Mouse (Mus musculus) stomach, embryonic 16.5 days (tissue): ENCODE data around the gene Rdh16f1. TPM values are rescaled to one million over a fixed set of nuclear protein-coding genes. Genes with fewer than 3 reads are reported as not detected.

ENCODE experiments used
- ATAC-seq: fragments of 200-750 bp; cut with Nextera tagmentation; 2 replicates; pipeline ENCODE4 v1.8.0; 2017; ENCODE audit warnings: moderate number of reproducible peaks, moderate TSS enrichment; ENCODE audit not compliant: insufficient read depth, low FRiP score
- H3K27ac ChIP-seq: fragments of 300-500 bp; sonication (generic); 2 replicates; pipeline ENCODE4 v1.5.1; 2014; ENCODE audit warnings: low read length
- H3K27me3 ChIP-seq: fragments of 300-500 bp; sonication (generic); 2 replicates; pipeline ENCODE4 v1.6.1; 2014; ENCODE audit warnings: low read length, control low read depth, mixed read lengths; ENCODE audit not compliant: control insufficient read depth, insufficient read depth
- H3K36me3 ChIP-seq: fragments of 300-500 bp; sonication (generic); 2 replicates; pipeline ENCODE4 v1.6.1; 2014; ENCODE audit warnings: low read length; ENCODE audit not compliant: control insufficient read depth, insufficient read depth
- H3K4me1 ChIP-seq: fragments of 300-500 bp; sonication (generic); 2 replicates; pipeline ENCODE4 v1.6.1; 2014; ENCODE audit warnings: low read length, control low read depth, mixed read lengths; ENCODE audit not compliant: control insufficient read depth, insufficient read depth
- H3K4me2 ChIP-seq: fragments of 300-500 bp; sonication (generic); 2 replicates; pipeline ENCODE4 v1.6.1; 2014; ENCODE audit warnings: low read depth, low read length, mixed read lengths
- H3K4me3 ChIP-seq: fragments of 300-500 bp; sonication (generic); replicated peaks from 2 replicates; pipeline ENCODE4 v1.5.1; 2014; ENCODE audit warnings: mild to moderate bottlenecking, low read length
- H3K9ac ChIP-seq: fragments of 300-500 bp; sonication (generic); 2 replicates; pipeline ENCODE4 v1.6.1; 2014; ENCODE audit warnings: low read length
- H3K9me3 ChIP-seq: fragments of 300-500 bp; sonication (generic); replicated peaks from 2 replicates; pipeline ENCODE4 v1.6.1; 2016; ENCODE audit warnings: low read length, control low read depth; ENCODE audit not compliant: control insufficient read depth
- WGBS: fragments of 180-500 bp; shearing (Covaris S2); extraction: QIAGEN DNeasy Blood & Tissue Kit; methylation state at CpG from one replicate; pipeline ENCODE4 v1.1.7; 2014; 5-methylcytosine and 5-hydroxymethylcytosine counted together
- polyA plus RNA-seq: library from polyadenylated mRNA; unstranded; fragments of >200 nt; fragmentation: Nextera tagmentation; extraction: Ambion mirVana; gene quantifications from 2 replicates; pipeline ENCODE4 v1.2.1, GENCODE M21; 2015

Gene Rdh16f1
- polyA plus RNA-seq, 1 experiment from 2014 or later = 0.23 TPM

GRCm38 (mm10) chr10:127744661-127745060, 14.9 kb upstream of the Rdh16f1 start:
- no peak overlapping the region for H3K4me2 ChIP-seq
- no peak for ATAC-seq
- H3K36me3 ChIP-seq = peaks cover 30% of the 10 kb centered on the region
- H3K4me3 ChIP-seq = no peak overlapping the region
- no peaks in the 10 kb centered on the region for H3K9me3 ChIP-seq
- H3K4me1 ChIP-seq = peaks cover 15% of the 10 kb centered on the region
- 66% methylated on average over 5 of the region's 5 CpGs for WGBS
- no peaks in the 10 kb centered on the region for H3K27me3 ChIP-seq
- no peak overlapping the region for H3K27ac ChIP-seq
- H3K9ac ChIP-seq = no peak overlapping the region

DNA sequence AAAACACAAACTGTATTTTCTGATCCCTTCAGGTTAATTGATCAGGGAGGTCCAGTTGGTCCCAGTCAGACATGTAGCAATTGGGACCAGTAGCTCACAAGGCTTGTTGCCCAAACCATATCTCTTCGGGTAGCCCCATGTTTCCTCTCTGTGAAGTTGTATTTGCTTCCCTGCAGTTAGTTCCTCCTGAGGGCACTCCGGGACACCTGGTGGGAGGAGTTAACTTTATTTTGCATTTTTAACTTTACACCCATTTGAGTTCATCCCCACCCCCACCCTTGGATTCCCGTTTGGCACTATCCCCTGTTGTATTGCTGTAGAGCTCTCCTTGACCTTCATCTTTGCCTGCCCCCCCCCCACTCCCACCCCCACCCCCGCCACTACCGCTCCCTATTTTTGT, 13.7 kb upstream of the Rdh16f1 start:
- Histone ChIP-seq H3K27ac (no peak overlapping the region), H3K9ac (no peak overlapping the region), H3K27me3 (no peaks in the 10 kb centered on the region), H3K4me1 (peaks cover 10% of the 10 kb centered on the region), H3K36me3 (peaks cover 30% of the 10 kb centered on the region), H3K4me2 (no peak overlapping the region), H3K9me3 (no peaks in the 10 kb centered on the region), H3K4me3 (no peak overlapping the region)
- WGBS = 70% methylated on average over 5 of the region's 5 CpGs
- no peak for ATAC-seq

DNA sequence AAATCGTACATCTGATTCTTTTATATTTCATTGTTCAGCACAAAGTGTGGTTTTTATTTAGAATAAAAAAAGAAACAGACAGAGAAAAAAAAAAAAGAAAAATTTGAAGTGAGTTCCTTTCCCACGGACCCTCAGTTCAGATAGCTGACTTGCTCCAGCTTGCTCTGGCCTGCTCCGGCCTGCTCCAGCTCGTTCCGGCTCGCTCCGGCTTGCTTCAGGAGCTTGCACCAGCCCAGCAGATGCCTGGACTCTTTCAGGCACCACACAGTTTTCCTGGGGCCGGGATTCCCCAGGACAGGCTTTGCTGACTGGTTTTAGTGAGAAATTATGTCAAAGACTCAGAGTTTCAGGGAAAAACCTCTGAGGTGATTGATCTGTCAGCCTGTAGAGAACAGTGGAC, 12.3 kb upstream of the Rdh16f1 start:
- Histone ChIP-seq H3K4me1 (peaks cover 13% of the 10 kb centered on the region), H3K36me3 (peaks cover 23% of the 10 kb centered on the region), H3K27ac (no peak overlapping the region), H3K4me3 (no peak overlapping the region), H3K9ac (no peak overlapping the region), H3K4me2 (no peak overlapping the region), H3K27me3 (no peaks in the 10 kb centered on the region), H3K9me3 (no peaks in the 10 kb centered on the region)
- WGBS = 84% methylated on average over 8 of the region's 8 CpGs
- ATAC-seq = no peak

DNA sequence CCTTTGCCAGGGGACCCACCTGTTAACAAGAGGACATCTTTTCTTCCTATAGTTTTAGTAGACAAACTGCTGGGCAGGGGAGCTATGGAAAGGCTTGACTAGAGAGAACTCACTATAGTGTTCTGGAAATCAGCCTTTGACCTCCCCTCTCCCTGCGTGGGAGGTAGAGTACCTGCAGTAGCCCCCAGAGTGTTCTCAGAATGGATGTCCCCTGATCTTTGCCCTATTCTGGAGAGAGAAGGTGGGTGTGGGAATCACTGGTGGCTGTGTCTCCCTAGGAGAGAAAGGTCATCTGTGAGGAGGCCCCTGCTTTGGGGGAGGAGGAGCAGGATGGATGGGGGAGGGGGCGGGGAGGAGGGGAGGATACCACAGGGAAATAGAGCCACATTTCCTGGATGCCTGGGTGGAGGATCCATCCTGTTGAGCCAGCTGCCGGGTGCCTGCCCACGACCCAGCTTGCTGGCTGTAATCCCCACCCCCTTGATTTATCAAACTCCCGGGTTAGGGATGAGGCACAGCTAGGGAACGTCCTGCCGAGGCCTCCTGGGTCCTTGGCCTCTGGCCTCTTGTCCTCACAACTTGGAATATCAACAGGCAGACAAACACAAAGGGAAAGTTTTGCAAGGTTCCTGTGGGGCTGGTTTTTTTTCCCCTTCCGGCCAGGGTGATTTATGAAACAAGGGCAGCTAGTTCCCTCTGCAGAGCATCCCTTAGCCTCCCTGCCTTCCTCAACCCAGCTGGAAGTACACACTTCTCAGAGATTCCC, 10.6 kb upstream of the Rdh16f1 start:
- peak overlapping the region; percentile 36; the same call in 1 of the 2 replicates for H3K4me2 ChIP-seq
- H3K9me3 ChIP-seq = no peaks in the 10 kb centered on the region
- H3K4me1 ChIP-seq = peaks cover 13% of the 10 kb centered on the region
- peak overlapping the region; percentile 23; the same call in 1 of the 2 replicates for H3K27ac ChIP-seq
- 0 out of 2 replicates have a peak overlapping the region, but pooled peaks have one; percentile 26 for H3K9ac ChIP-seq
- no peaks in the 10 kb centered on the region for H3K27me3 ChIP-seq
- ATAC-seq = no peak
- 10% methylated on average over 8 of the region's 8 CpGs for WGBS
- peaks cover 5% of the 10 kb centered on the region; the same call in 1 of the 2 replicates for H3K36me3 ChIP-seq
- H3K4me3 ChIP-seq = no peak overlapping the region

GRCm38 (mm10) chr10:127750136-127750777, 9.3 kb upstream of the Rdh16f1 start:
- Histone ChIP-seq H3K27me3 (no peaks in the 10 kb centered on the region), H3K9ac (peak overlapping the region; percentile 49; the same call in 1 of the 2 replicates), H3K4me3 (peak overlapping the region; percentile 19), H3K9me3 (no peaks in the 10 kb centered on the region), H3K4me1 (peaks cover 13% of the 10 kb centered on the region), H3K36me3 (no peaks in the 10 kb centered on the region), H3K27ac (no peak overlapping the region), H3K4me2 (peak overlapping the region; percentile 36)
- 54% methylated on average over 24 of the region's 24 CpGs for WGBS
- no peak for ATAC-seq

- no peak for ATAC-seq
- WGBS = 46% methylated on average over 8 of the region's 8 CpGs
- H3K4me3 ChIP-seq = peak within 1 kb of the TSS; percentile 10
- H3K4me2 ChIP-seq = peak within 1 kb of the TSS; percentile 16; the same call in 1 of the 2 replicates
- no peak within 1 kb of the TSS; the same call in 1 of the 2 replicates for H3K9ac ChIP-seq
- no peak within 1 kb of the TSS for H3K27ac ChIP-seq
- no peaks in the 10 kb centered on the region for H3K9me3 ChIP-seq
- no peaks in the 10 kb centered on the region for H3K27me3 ChIP-seq
- H3K4me1 ChIP-seq = peaks cover 20% of the 10 kb centered on the region
- H3K36me3 ChIP-seq = no peaks in the 10 kb centered on the region
Measured at GRCm38 (mm10) chr10:127751548-127751947, 8.0 kb upstream of the Rdh16f1 start, which contains the start of gene Gpr182. Gpr182 (minus strand) TSS chr10:127751732.

DNA sequence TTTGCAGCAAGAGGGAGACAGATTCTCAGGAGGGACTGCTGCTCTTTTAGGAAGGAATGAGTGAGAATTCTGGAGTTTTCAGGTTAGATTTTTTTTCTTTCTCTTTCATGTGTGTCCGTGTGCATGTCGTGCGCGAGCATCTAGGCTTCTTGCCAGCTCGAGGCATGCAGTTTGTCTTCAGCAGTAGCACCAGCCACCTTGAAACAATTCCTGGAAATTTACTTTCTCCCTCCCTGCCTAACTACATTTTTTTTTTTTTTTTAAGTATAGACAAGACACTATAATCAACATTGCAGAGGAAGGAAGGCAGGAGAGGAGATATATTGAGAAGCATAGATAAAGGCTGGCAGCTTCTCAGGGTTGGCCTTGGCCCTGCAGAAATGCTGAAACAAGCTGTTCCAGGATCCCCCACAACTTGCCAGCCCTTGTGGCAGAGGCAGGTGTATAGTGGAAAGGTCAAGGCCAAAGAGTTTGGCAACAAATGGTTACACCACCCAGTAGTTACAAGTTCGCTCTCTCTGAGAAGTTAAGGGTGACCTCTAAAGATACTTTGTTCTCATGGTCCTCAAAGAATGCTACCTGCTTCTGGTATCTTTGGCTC, 4.9 kb upstream of the Rdh16f1 start:
- Histone ChIP-seq H3K9ac (no peak overlapping the region), H3K27me3 (no peaks in the 10 kb centered on the region), H3K36me3 (no peaks in the 10 kb centered on the region), H3K4me3 (no peak overlapping the region), H3K4me2 (no peak overlapping the region), H3K27ac (no peak overlapping the region), H3K9me3 (no peaks in the 10 kb centered on the region), H3K4me1 (peaks cover 10% of the 10 kb centered on the region; the same call in 1 of the 2 replicates)
- ATAC-seq = no peak
- 59% methylated on average over 6 of the region's 6 CpGs for WGBS

- Histone ChIP-seq H3K27ac (no peak overlapping the region), H3K9ac (no peak overlapping the region), H3K4me1 (peaks cover 10% of the 10 kb centered on the region; the same call in 1 of the 2 replicates), H3K27me3 (no peaks in the 10 kb centered on the region), H3K4me3 (no peak overlapping the region), H3K9me3 (no peaks in the 10 kb centered on the region), H3K4me2 (no peak overlapping the region), H3K36me3 (no peaks in the 10 kb centered on the region)
- WGBS = 61% methylated on average over 3 of the region's 3 CpGs
- no peak for ATAC-seq
Measured at GRCm38 (mm10) chr10:127755246-127755645, 4.3 kb upstream of the Rdh16f1 start.
